Mouse (Mus musculus) T-helper 1 cell (primary cell): ENCODE measurements around the gene Slc25a5.

ENCODE experiments used
- in situ Hi-C: fragments of 300-600 bp; cut with MboI, MseI; formaldehyde crosslinking; loops from one replicate; pipeline ENCODE4 v1.15.1; 2025; ENCODE audit warnings: high pct_unique_total_duplicates

The Slc25a5 gene

DNA sequence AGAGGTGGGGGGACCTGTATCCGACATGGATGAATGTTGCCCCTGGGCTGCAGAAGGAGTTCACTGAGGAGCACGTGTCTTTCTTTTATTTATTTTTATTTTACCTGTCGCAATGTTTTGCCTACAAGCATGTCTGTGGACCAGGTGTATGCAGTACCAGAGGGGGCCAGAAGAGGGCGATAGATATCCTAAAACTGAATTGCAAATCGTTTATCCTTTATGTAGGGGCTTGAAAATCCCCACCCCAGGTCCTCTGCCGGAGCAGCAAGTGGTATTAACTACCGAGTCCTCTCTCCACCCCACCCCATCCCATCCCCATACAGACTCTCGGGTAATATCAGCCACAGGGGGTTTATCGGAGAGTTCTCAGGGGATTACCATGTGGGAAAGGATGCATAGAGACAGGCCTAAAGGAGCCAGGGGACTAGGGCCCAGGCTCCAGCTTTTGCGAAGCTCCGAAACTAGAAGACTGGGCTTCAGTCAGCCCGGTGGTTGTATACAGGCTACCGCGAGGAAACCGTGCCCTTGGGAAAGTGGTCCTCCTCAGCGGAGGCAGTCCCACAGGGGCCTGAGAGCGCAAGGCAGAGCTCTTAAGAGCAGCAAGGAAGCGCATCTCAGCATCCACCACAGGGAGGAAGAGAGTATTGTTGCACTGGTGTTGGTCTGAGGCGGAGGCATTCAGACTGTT is 38.1 kb downstream of the Slc25a5 start:
- in situ Hi-C loops: loop anchor here (10.0 kb wide), 1 partner anchor 191 kb away; no protein-coding TSS in a partner anchor

GRCm38 (mm10) chrX:36837069-36837676 is 41.7 kb downstream of the Slc25a5 start:
- in situ Hi-C loops: loop anchor here (10.0 kb wide), 1 partner anchor 188 kb away; no protein-coding TSS in a partner anchor

- in situ Hi-C loops: loop anchor here (10.0 kb wide), 1 partner anchor 185 kb away; no protein-coding TSS in a partner anchor
Measured at GRCm38 (mm10) chrX:36839391-36839790, 43.9 kb downstream of the Slc25a5 start.

GRCm38 (mm10) chrX:36841698-36842097 is 46.2 kb downstream of the Slc25a5 start:
- in situ Hi-C loops: no loop called here

DNA sequence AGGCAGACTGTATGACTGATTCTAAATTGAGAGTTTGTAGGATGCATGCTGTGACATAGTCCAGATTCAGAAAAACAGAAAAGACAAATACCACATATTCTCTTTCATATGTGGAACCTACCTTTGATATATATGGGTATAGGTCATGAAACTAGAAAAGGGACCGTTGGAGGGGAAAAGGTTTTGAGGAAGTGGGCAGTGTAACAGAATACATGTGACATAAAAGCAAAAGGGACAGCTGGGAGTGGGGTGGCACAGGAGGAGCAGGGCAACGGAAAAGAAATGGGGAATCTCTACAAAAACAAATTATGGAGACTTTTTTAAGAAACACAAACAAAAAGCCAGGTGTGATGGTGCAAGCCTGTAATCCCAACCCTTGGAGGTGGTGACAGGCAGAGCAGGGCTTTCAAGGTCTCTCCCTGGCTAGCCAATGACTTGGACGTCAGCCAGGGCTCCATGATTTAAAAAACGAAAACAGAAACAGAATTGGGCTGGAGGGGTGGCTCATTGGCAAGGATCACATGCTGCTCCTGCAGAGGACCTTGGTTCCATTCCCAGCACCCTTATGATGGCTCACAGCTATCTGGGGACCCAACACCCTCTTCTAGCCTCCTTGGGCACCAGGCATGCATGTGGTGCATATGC is 48.0 kb downstream of the Slc25a5 start:
- in situ Hi-C loops: no loop called here

GRCm38 (mm10) chrX:36847152-36847551 is 51.7 kb downstream of the Slc25a5 start:
- in situ Hi-C loops: no loop called here
